Mouse (Mus musculus): Measurements from ENCODE around the gene Rpap2. TPM values are rescaled to one million over a fixed set of nuclear protein-coding genes. Genes with fewer than 3 reads are reported as not detected.

Rpap2 gene
- polyA plus RNA-seq, 1 experiment = 11.2 TPM

DNA sequence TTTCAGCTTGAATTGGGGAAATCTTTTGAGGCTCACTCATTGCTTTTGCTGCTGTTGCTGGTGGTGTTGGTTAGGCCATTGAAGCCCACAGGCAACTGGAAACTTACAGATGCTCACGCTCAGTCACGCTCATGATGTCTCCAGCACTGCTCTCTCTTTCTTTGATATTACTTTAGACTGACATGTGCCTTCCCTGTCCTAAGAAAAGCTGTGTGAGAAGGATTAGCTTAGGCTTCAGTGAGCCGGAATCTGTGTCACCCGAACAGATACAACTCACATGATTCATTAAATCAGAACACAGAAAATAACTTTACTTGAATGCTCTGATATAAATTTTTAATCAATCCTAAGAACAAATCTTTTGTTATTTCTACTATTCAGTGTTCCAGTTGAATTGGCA, 36.5 kb downstream of the Rpap2 start:
- Histone ChIP-seq H3K4me3 (ENCODE audit: insufficient read depth, low read length) (no peak overlapping the region), H3K4me1 (ENCODE audit: control insufficient read depth, insufficient read depth, low read length) (no peaks in the 10 kb centered on the region), H3K27ac (ENCODE audit: insufficient read depth, low read depth, low read length) (no peak overlapping the region)
- TF ChIP-seq POLR2A (IDR thresholded peaks at IDR 0.05; ENCODE audit: borderline replicate concordance, low read depth, low read length) (no peak), CTCF (IDR thresholded peaks at IDR 0.05; ENCODE audit: low read depth, low read length) (no peak)

DNA sequence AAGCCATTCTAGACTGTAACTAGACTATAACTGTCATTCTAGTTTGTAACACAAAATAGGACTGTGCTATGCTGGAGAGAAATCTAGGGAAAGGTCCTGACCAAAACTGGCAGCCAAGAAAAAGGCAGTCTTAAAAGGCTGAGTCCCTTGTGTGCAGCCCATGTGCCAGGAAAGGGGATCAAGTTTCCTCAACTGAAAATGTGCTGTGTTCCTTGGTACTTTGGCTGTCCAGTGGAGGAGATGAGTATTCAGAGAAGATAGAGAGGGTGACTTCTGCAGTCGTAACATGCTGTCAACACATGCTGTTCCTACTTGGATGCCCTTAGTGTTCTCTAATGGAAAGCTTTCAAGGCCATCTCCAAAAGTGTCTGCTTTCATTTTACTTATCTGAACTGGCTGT, 39.9 kb downstream of the Rpap2 start:
- TF ChIP-seq CTCF (IDR thresholded peaks at IDR 0.05; ENCODE audit: low read depth, low read length) (no peak), POLR2A (IDR thresholded peaks at IDR 0.05; ENCODE audit: borderline replicate concordance, low read depth, low read length) (no peak)
- Histone ChIP-seq H3K27ac (ENCODE audit: insufficient read depth, low read depth, low read length) (no peak overlapping the region), H3K4me1 (ENCODE audit: control insufficient read depth, insufficient read depth, low read length) (no peaks in the 10 kb centered on the region), H3K4me3 (ENCODE audit: insufficient read depth, low read length) (no peak overlapping the region)

DNA sequence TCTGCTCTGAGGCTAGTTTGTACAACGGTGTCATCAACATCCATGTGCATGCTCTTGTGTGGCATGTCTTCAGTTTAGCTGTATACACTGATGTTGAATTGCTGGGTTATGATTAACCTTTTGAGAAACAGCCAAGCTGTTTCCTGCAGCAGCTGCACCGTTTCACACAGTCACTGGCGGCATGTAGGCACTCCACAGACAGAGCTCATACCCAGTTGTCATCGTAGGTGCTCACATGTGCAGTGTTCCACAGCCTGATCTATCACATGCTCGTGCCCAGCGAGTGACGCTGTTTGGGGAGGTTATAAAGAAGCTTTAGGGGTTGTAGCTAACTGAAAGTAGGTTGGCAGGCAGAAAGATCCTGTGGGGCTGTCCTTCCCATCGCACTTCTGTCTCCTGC, 41.2 kb downstream of the Rpap2 start:
- TF ChIP-seq POLR2A (IDR thresholded peaks at IDR 0.05; ENCODE audit: borderline replicate concordance, low read depth, low read length) (no peak), CTCF (IDR thresholded peaks at IDR 0.05; ENCODE audit: low read depth, low read length) (no peak)
- Histone ChIP-seq H3K27ac (ENCODE audit: insufficient read depth, low read depth, low read length) (no peak overlapping the region), H3K4me1 (ENCODE audit: control insufficient read depth, insufficient read depth, low read length) (no peaks in the 10 kb centered on the region), H3K4me3 (ENCODE audit: insufficient read depth, low read length) (no peak overlapping the region)

DNA sequence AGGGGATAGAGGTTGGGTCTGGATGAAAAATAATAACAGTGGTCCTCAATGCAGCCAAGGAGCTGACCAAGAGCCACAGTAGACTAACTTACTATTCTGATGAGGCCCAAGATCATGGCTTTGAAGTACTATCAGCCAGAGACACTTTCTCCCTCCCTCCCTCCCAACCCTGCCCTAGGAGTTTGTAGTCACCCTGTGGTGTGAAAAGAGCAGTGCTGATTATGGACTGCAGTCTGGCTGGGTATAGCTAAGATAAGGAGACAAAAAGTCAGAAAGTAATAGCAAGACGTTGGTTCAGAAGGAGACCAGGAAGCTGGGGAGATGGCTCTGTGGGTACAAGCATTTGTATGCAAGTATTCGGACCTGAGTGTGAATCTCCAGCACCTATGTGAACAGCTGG, 47.4 kb downstream of the Rpap2 start:
- Histone ChIP-seq H3K27ac (ENCODE audit: insufficient read depth, low read depth, low read length) (no peak overlapping the region), H3K4me1 (ENCODE audit: control insufficient read depth, insufficient read depth, low read length) (no peaks in the 10 kb centered on the region), H3K4me3 (ENCODE audit: insufficient read depth, low read length) (no peak overlapping the region)
- TF ChIP-seq CTCF (IDR thresholded peaks at IDR 0.05; ENCODE audit: low read depth, low read length) = no peak
- TF ChIP-seq POLR2A (IDR thresholded peaks at IDR 0.05; ENCODE audit: borderline replicate concordance, low read depth, low read length) = no peak

DNA sequence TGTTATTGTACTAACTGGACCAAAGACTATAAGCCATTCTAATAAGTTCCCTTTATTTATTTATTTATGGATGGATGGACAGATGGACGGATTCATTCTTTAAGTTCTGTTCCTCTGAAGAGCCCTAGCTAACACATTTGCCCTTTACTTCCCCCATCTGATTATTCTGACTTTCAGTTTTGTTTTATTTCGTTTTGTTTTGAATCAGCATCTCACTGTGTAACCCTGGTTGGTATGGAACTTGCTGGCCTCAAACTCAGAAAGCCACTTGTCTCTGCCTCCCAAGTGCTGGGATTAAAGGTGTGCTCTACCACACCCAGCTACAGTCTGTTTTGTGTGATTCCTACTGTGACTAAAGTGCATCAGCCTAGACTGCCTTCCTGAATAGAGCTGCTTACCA, 48.8 kb downstream of the Rpap2 start:
- H3K27ac ChIP-seq (ENCODE audit: insufficient read depth, low read depth, low read length) = no peak overlapping the region
- TF ChIP-seq CTCF (IDR thresholded peaks at IDR 0.05; ENCODE audit: low read depth, low read length) = no peak
- TF ChIP-seq POLR2A (IDR thresholded peaks at IDR 0.05; ENCODE audit: borderline replicate concordance, low read depth, low read length) = no peak
- H3K4me1 ChIP-seq (ENCODE audit: control insufficient read depth, insufficient read depth, low read length) = no peaks in the 10 kb centered on the region
- H3K4me3 ChIP-seq (ENCODE audit: insufficient read depth, low read length) = no peak overlapping the region

DNA sequence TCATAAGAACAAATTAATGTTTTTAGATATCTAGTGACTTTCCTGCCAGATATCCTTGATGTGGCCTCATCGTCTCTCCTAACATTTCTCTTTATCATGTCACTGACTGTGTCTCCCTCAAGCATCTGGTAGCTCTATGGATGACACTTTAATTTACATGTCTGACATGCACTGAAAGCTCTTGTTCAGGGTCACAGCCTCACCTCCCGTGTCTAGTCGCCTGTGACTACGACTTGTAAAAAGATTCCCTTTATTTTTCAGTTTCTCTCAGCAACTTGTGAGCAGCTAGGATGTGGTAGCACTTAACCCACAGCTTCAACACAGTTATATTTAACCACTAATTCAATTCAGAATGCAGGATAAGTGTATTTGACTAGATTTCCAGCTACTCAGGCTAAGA, 50.4 kb downstream of the Rpap2 start:
- Histone ChIP-seq H3K4me1 (ENCODE audit: control insufficient read depth, insufficient read depth, low read length) (no peaks in the 10 kb centered on the region), H3K27ac (ENCODE audit: insufficient read depth, low read depth, low read length) (no peak overlapping the region)
- no peak for TF ChIP-seq CTCF (IDR thresholded peaks at IDR 0.05; ENCODE audit: low read depth, low read length)
- TF ChIP-seq POLR2A (IDR thresholded peaks at IDR 0.05; ENCODE audit: borderline replicate concordance, low read depth, low read length) = no peak

DNA sequence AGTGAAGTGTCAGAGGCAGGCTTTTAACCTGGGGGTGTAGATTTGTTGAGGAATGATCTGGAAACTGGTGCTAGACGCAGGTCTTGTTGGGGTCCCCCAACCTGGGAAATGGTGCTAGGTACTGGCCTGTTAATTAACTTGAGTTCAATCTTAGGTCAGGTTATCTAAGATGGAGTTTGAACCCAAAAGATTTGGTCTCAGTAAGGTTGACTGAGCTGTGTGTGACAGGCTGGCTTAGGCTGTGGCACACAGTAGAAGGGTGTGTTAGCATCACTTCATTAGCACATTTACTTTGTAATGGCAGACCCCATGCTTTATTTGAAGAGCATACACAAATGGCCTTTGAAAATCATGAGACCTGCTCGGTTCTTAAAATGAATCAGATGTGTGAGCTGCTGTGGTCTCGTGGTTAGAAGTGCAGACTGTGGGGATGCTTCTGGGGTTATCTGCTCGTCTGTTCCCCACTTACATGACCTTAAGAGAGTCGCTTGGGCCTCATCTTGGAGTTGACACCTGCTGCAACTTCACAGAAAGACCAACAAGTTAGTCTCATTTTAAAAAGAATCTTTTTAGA, 51.5 kb downstream of the Rpap2 start:
- Histone ChIP-seq H3K4me3 (ENCODE audit: insufficient read depth, low read length) (no peak overlapping the region), H3K27ac (ENCODE audit: insufficient read depth, low read depth, low read length) (no peak overlapping the region), H3K4me1 (ENCODE audit: control insufficient read depth, insufficient read depth, low read length) (no peaks in the 10 kb centered on the region)
- TF ChIP-seq CTCF (IDR thresholded peaks at IDR 0.05; ENCODE audit: low read depth, low read length) = no peak
- no peak for TF ChIP-seq POLR2A (IDR thresholded peaks at IDR 0.05; ENCODE audit: borderline replicate concordance, low read depth, low read length)

More for the DNA sequence above, 50.4 kb downstream of the Rpap2 start:
- H3K4me3 ChIP-seq (ENCODE audit: insufficient read depth, low read length) = no peak overlapping the region

- no peak overlapping the region for H3K4me3 ChIP-seq (ENCODE audit: insufficient read depth, low read length)
- TF ChIP-seq POLR2A (IDR thresholded peaks at IDR 0.05; ENCODE audit: borderline replicate concordance, low read depth, low read length) (no peak), CTCF (IDR thresholded peaks at IDR 0.05; ENCODE audit: low read depth, low read length) (no peak)
- H3K4me1 ChIP-seq (ENCODE audit: control insufficient read depth, insufficient read depth, low read length) = no peaks in the 10 kb centered on the region
- no peak overlapping the region for H3K27ac ChIP-seq (ENCODE audit: insufficient read depth, low read depth, low read length)
Observed at GRCm38 (mm10) chr5:107649680-107650079, 52.5 kb downstream of the Rpap2 start.

GRCm38 (mm10) chr5:107650427-107650826, 53.3 kb downstream of the Rpap2 start:
- TF ChIP-seq POLR2A (IDR thresholded peaks at IDR 0.05; ENCODE audit: borderline replicate concordance, low read depth, low read length) = no peak
- no peak for TF ChIP-seq CTCF (IDR thresholded peaks at IDR 0.05; ENCODE audit: low read depth, low read length)

GRCm38 (mm10) chr5:107652055-107652660, 55.0 kb downstream of the Rpap2 start:
- no peak overlapping the region for H3K27ac ChIP-seq (ENCODE audit: insufficient read depth, low read depth, low read length)
- TF ChIP-seq CTCF (IDR thresholded peaks at IDR 0.05; ENCODE audit: low read depth, low read length) (no peak), POLR2A (IDR thresholded peaks at IDR 0.05; ENCODE audit: borderline replicate concordance, low read depth, low read length) (no peak)
- no peak overlapping the region for H3K4me3 ChIP-seq (ENCODE audit: insufficient read depth, low read length)
- no peaks in the 10 kb centered on the region for H3K4me1 ChIP-seq (ENCODE audit: control insufficient read depth, insufficient read depth, low read length)

More at GRCm38 (mm10) chr5:107650427-107650826, 53.3 kb downstream of the Rpap2 start:
- Histone ChIP-seq H3K4me1 (ENCODE audit: control insufficient read depth, insufficient read depth, low read length) (no peaks in the 10 kb centered on the region), H3K4me3 (ENCODE audit: insufficient read depth, low read length) (no peak overlapping the region), H3K27ac (ENCODE audit: insufficient read depth, low read depth, low read length) (no peak overlapping the region)
